Mouse (Mus musculus) ES-E14 (cell line): Measurements from ENCODE around the gene Ppp1r13b. TPM values are rescaled to one million over a fixed set of nuclear protein-coding genes. Genes with fewer than 3 reads are reported as not detected.

ENCODE experiments used
- DNase-seq: peaks from one replicate; pipeline ENCODE4 v3.0.0-alpha.2; 2013; ENCODE audit warnings: low read depth, low spot score
- H3K27ac ChIP-seq: 2 replicates; pipeline ENCODE4 v1.5.1; 2012; ENCODE audit warnings: low read depth, mild to moderate bottlenecking, low read length, moderate library complexity, mixed read lengths; ENCODE audit not compliant: poor library complexity, insufficient read depth, severe bottlenecking
- H3K36me3 ChIP-seq: 2 replicates; pipeline ENCODE4 v1.6.1; 2012; ENCODE audit warnings: mild to moderate bottlenecking, low read length, moderate library complexity, mixed read lengths; ENCODE audit not compliant: control insufficient read depth, poor library complexity, insufficient read depth, severe bottlenecking
- H3K4me1 ChIP-seq, 2 experiments: fragments of 150-350 bp in 1 of 2; sonication (generic) in 1 of 2; 2 replicates each; pipeline ENCODE4 v1.6.1; 2012; ENCODE audit warnings: low read length in 2 of 2, mild to moderate bottlenecking in 1 of 2, mixed read lengths in 1 of 2; ENCODE audit not compliant: control insufficient read depth in 2 of 2, insufficient read depth in 2 of 2, poor library complexity in 1 of 2
- H3K4me3 ChIP-seq, 2 experiments: fragments of 150-350 bp in 1 of 2; sonication (generic) in 1 of 2; 2 replicates each; pipeline ENCODE4 v1.5.1; 2012; ENCODE audit warnings: low read length in 2 of 2, low read depth in 1 of 2, mild to moderate bottlenecking in 1 of 2, mixed read lengths in 1 of 2; ENCODE audit not compliant: insufficient read depth in 1 of 2, poor library complexity in 1 of 2, severe bottlenecking in 1 of 2
- H3K9ac ChIP-seq: 2 replicates; pipeline ENCODE4 v1.6.1; 2012; ENCODE audit warnings: low read depth, mild to moderate bottlenecking, low read length, mixed read lengths; ENCODE audit not compliant: poor library complexity, insufficient read depth, severe bottlenecking
- H3K9me3 ChIP-seq: fragments of 150-350 bp; sonication (generic); 2 replicates; pipeline ENCODE4 v1.6.1; 2012; ENCODE audit warnings: low read depth, mild to moderate bottlenecking, low read length; ENCODE audit not compliant: control insufficient read depth, insufficient read depth
- CHD2 ChIP-seq: IDR thresholded peaks from 2 replicates; pipeline ENCODE4 v1.6.1; 2014; ENCODE audit warnings: mild to moderate bottlenecking, low read depth, low read length, inconsistent platforms
- HCFC1 ChIP-seq: IDR thresholded peaks from 2 replicates; pipeline ENCODE4 v1.6.1; 2012; ENCODE audit warnings: low read length, inconsistent platforms, borderline replicate concordance; ENCODE audit not compliant: insufficient read depth
- MAFK ChIP-seq: IDR thresholded peaks from 2 replicates; pipeline ENCODE4 v1.6.1; 2014; ENCODE audit warnings: mild to moderate bottlenecking, low read depth, low read length, inconsistent platforms; ENCODE audit not compliant: insufficient read depth
- ZC3H11A ChIP-seq: IDR thresholded peaks from 2 replicates; pipeline ENCODE4 v1.6.1; 2012; ENCODE audit warnings: low read depth, mild to moderate bottlenecking, inconsistent platforms, low read length, borderline replicate concordance
- ZNF384 ChIP-seq: IDR thresholded peaks from 2 replicates; pipeline ENCODE4 v1.6.1; 2012; ENCODE audit warnings: low read depth, low read length, inconsistent platforms
- in situ Hi-C, 2 experiments: fragments of 600-800 bp; cut with MboI; formaldehyde crosslinking; loops; one replicate each; pipeline ENCODE4 v1.15.1; 2025; ENCODE audit warnings: low sequenced_read_pairs in 2 of 2, inconsistent platforms in 1 of 2; ENCODE audit not compliant: unreplicated experiment in 2 of 2
- total RNA-seq: library from RNA; depleted of rRNA; stranded (reverse); fragments of 300-350 nt; gene quantifications from 2 replicates; pipeline ENCODE4 v1.2.3, GENCODE M21; 2012

Gene Ppp1r13b
- total RNA-seq, 1 experiment, result 4.4 TPM

GRCm38 (mm10) chr12:111813111-111813765 is 94.7 kb downstream of the Ppp1r13b start:
- peaks cover 12% of the 10 kb centered on the region; the same call in 1 of the 2 replicates for H3K36me3 ChIP-seq
- H3K9ac ChIP-seq, result peak overlapping the region; percentile 79
- in situ Hi-C loops, result no loop called here
- no peaks in the 10 kb centered on the region for H3K9me3 ChIP-seq
- no peak for DNase-seq
- H3K27ac ChIP-seq, result no peak overlapping the region
- H3K4me1 ChIP-seq, result peaks cover 9 to 23% of the 10 kb centered on the region in 2 experiments; a peak in 3 of 4 replicates
- no peak for TF ChIP-seq CHD2
- no peak for TF ChIP-seq ZC3H11A
- no peak for TF ChIP-seq MAFK
- TF ChIP-seq HCFC1, result no peak
- no peak for TF ChIP-seq ZNF384
- peak overlapping the region; percentile 80 to 100 for H3K4me3 ChIP-seq

- in situ Hi-C loops, result no loop called here
Observed at GRCm38 (mm10) chr12:111812611-111813010, 95.3 kb downstream of the Ppp1r13b start.

DNA sequence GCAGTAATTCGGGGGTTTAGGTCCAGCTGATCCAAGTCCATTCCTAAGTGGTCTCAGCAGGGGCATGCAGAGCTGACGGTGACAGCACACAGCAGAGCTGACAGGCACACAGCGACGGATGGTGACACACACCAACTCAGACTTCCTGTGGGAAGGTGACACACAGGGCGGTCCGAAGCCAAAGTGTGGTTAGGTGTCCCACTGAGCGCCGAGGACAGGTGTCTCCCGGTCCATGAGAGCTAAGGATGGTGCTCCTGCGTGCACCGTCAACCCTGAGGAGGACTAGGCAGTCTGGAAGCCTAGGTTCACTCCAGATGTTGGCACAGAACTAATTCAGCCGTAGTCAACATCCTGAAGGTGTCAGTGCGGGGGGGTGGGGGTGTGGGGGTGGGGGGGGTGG is 95.8 kb downstream of the Ppp1r13b start:
- H3K4me3 ChIP-seq, result no peak overlapping the region
- H3K27ac ChIP-seq, result no peak overlapping the region
- H3K9ac ChIP-seq, result no peak overlapping the region
- in situ Hi-C loops, result no loop called here
- TF ChIP-seq CHD2 (no peak), ZNF384 (no peak), ZC3H11A (no peak), HCFC1 (no peak), MAFK (no peak)
- peaks cover 7 to 20% of the 10 kb centered on the region in 2 experiments; a peak in 3 of 4 replicates for H3K4me1 ChIP-seq
- H3K36me3 ChIP-seq, result peaks cover 17% of the 10 kb centered on the region; the same call in 1 of the 2 replicates
- DNase-seq, result no peak
- H3K9me3 ChIP-seq, result no peaks in the 10 kb centered on the region

More at GRCm38 (mm10) chr12:111812611-111813010, 95.3 kb downstream of the Ppp1r13b start:
- TF ChIP-seq ZNF384 (no peak), MAFK (no peak), ZC3H11A (no peak), CHD2 (no peak), HCFC1 (no peak)
- peak overlapping the region; percentile 80 to 100; a peak in 1 of 4 replicates for H3K4me3 ChIP-seq
- no peak for DNase-seq
- H3K9me3 ChIP-seq, result no peaks in the 10 kb centered on the region
- peaks cover 17% of the 10 kb centered on the region; the same call in 1 of the 2 replicates for H3K36me3 ChIP-seq
- peak overlapping the region; percentile 17; the same call in 1 of the 2 replicates for H3K9ac ChIP-seq
- no peak overlapping the region for H3K27ac ChIP-seq
- peaks cover 7 to 21% of the 10 kb centered on the region in 2 experiments; a peak in 3 of 4 replicates for H3K4me1 ChIP-seq

DNA sequence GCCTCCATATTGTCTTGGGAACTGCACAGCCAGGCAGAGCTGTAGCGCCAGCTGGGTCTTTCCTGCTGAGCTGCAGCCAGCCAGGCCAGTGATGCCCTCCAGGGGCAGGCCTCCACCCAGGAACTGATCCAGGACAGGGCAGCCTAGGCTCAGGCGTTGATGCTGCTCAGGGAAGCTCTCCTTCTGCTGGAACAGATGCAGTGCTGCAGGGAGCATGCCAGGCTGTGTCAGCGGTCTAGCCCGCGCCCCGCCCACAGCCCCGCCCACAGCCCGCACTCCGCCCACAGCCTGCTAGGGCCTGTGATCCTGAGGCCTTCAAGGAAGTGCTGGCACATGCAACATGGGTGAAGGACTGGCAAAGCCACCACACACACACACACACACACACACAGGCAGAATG is 98.1 kb downstream of the Ppp1r13b start:
- TF ChIP-seq HCFC1, result no peak
- TF ChIP-seq ZNF384, result no peak
- no peak for TF ChIP-seq CHD2
- no peak for TF ChIP-seq MAFK
- TF ChIP-seq ZC3H11A, result no peak
- Histone ChIP-seq H3K36me3 (peaks cover 38% of the 10 kb centered on the region), H3K27ac (no peak overlapping the region), H3K9ac (no peak overlapping the region), H3K9me3 (no peaks in the 10 kb centered on the region), H3K4me1 (peaks cover 3 to 6% of the 10 kb centered on the region in 2 experiments; a peak in 2 of 4 replicates), H3K4me3 (no peak overlapping the region)
- DNase-seq, result peak; percentile 49
- in situ Hi-C loops, result no loop called here
